Mouse (Mus musculus) G1E (cell line): ENCODE results near the gene Relch.

ENCODE experiments used
- CTCF ChIP-seq: IDR thresholded peaks from 2 replicates; pipeline ENCODE4 v1.5.1; 2012; ENCODE audit warnings: low read depth, low read length, inconsistent platforms, mixed read lengths
- GATA1 ChIP-seq: IDR thresholded peaks from 2 replicates; pipeline ENCODE4 v1.6.1; 2012; ENCODE audit warnings: borderline replicate concordance, low read length, inconsistent platforms, mixed read lengths
- GATA2 ChIP-seq: IDR thresholded peaks from 2 replicates; pipeline ENCODE4 v1.6.1; 2012; ENCODE audit warnings: low read depth, low read length, inconsistent platforms, borderline replicate concordance
- TAL1 ChIP-seq: conservative IDR thresholded peaks from 2 replicates; pipeline ENCODE4 v1.6.1; 2012; ENCODE audit warnings: low read depth, low read length, inconsistent platforms, mixed read lengths

DNA sequence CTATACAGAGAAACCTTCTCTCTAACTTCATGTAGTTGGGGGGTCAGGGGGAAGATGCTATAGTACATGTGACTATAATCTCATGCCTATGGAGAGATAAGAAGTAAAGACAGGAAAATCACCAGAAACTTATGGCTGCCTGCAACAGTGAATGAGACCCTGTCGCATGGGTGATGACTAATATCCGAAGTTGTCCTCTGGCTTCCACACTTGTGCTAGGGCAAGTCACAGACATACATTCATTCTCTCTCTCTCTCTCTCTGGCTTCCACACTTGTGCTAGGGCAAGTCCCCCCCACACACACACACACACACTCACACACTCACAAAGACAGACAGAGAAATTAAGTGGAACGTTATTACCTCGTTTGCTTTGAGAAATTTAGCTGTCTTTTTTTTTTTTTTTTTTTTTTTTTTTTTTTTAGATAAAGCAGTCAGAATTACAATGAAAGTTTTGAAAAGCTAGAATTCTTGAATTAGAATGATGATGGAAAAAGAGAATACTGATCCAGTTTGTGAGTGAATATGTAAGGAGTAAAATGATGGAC is 37.4 kb downstream of the Relch start:
- TF ChIP-seq GATA1 (no peak), CTCF (no peak), GATA2 (no peak), TAL1 (no peak)
